Mouse (Mus musculus) C2C12 (cell line): ENCODE results near the gene Vmn1r3.
"Not testable (repeated sequence)": the region's sequence is repeated elsewhere in the genome, so short reads cannot be mapped to it uniquely, and the experiment has no call there.

Experiments used
- CTCF ChIP-seq: IDR thresholded peaks from one replicate; pipeline ENCODE4 v1.5.1; 2011; ENCODE audit not compliant: control insufficient read depth, insufficient read depth, insufficient read length
- MAX ChIP-seq: IDR thresholded peaks from one replicate; pipeline ENCODE4 v1.6.1; 2011; ENCODE audit warnings: mild to moderate bottlenecking, control low read depth
- USF1 ChIP-seq: IDR thresholded peaks from one replicate; pipeline ENCODE4 v1.6.1; 2011; ENCODE audit warnings: low read depth, mild to moderate bottlenecking, control low read depth, moderate library complexity

DNA sequence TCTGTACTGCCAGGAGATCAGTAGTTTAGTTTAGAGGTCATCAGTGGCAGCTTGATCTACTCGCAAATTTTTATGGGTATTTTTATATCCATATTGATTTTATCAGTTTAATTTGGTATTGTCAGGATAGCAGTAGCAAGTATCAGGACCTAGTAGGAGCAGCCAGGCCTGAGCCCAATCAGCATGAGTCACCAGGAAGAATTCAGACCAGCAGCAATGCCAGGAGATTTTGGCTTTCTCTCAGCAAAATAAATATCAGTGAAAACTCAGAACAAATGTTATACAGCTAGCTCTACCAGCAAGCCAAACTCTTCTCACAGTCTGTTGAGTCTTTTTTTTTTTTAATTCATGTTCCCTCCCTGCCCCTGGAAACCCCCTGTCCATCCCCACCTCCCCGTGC, 31.8 kb downstream of the Vmn1r3 start:
- TF ChIP-seq CTCF, USF1, MAX: not testable (repeated sequence)
